Mouse (Mus musculus): ENCODE data around the gene Ttc7b.

Ttc7b gene

DNA sequence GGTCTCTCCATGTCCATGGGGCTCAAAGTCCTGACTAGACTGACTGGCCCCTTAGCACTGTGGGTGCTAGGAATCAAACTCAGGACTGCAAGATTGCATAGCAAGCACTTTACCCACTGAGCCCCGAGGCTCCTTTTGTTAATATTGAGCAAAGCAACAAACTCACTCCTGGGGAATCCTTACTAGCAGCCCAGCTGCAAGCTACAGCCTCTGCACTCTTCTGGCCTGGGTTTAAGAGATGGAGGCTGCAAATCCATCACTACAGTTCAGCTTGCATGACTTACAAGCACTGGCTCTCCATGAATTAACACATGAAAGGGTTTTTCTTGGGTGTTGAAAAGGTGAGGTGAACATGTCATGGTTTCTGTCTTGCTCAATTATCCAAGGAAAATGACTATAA is 142.8 kb downstream of the Ttc7b start:
- DNase-seq, result peak; percentile 18

DNA sequence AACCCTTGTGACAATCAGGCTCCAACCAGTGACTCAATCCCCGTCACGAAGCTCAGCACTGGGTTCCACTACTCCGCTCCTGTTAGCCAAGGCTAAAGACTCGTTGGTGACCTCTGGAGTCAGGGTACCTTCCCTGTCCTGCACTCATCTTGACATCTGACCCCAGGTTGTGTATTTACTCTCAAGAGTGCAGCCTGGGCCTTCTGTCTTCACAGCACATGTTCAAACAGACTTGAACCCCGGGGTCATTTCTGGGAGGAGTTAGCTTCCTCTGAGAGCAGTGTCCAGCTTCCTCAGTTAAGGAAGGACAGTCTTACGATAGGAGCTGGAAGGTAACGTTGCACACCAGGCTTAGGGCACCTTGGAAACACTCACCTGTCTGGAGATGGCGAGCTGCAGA is 144.8 kb downstream of the Ttc7b start:
- DNase-seq, result peak; percentile 74

DNA sequence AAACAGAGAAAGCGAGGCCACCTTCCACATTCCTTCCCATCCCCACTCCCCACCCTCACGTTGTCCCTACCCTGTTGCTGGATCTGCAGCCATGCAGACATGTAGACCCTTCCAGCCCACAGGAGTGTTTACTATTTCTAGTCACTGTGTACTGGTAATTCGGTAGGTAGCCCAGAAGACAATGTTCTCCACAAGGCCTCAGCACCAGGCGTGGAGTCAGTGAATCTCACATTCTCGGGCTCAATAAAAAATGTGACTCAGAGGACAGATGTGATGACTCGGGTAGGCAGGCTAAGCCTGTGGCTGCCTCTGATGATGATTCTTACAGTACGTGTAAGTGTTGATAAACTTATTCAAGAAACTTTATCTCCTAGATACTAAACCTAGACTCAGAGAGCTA is 147.8 kb downstream of the Ttc7b start:
- peak; percentile 80 for DNase-seq

DNA sequence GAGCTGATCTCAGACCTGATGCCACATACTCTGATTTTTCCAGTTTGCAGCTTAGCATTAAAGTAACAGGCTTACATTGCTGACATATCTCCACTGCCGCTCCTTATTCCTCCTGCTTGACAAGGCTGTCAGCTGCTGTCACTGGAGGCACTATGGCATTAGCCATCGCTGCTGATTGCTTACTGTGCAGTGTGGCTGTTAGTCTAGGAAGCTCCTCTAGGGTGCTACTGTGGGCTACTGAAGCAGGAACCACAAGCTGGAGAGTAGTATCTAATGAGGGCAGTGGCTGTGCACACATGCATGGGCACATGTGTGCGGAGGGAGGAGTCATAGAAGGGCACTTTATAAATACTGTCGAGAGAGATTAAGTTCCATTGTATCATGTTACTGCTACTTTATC is 148.6 kb downstream of the Ttc7b start:
- DNase-seq, result peak; percentile 39

DNA sequence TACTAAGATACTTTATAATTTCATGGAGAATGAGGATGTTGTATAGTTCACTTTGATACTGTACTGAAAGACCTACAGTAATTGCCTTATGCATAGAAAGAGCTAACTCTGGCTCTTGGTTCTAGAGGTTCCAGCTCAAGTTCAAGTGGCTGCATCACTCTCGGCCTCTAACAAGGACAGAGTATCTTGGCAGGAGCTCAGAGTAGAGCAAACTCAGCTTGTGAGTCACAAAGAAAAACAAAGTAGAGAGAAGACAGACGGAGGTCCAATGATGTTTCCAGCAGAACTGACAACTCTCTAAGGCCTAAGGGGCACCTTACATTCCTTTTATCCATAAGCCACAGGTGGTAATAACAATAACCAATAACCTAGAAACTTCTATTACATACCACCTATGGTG is 150.8 kb downstream of the Ttc7b start:
- no peak for DNase-seq

DNA sequence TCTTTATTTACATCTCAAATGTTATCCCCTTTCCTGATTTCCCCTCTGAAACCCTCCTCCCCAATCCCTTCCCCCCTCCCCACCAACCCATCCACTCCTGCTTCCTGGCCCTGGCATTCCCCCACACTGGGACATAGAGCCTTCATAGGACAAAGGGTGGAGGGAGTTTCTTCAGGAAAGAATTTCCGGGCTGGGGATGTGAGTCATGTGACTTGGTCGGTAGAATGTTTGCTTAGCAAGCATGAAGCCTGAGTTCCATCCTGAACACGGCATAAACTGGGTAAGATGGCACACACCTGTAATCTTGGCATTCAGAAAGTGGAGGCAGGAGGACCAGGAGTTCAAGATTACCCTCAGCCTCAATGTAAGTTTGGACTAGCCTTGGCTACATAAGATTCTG is 151.4 kb downstream of the Ttc7b start:
- peak; percentile 84 for DNase-seq

DNA sequence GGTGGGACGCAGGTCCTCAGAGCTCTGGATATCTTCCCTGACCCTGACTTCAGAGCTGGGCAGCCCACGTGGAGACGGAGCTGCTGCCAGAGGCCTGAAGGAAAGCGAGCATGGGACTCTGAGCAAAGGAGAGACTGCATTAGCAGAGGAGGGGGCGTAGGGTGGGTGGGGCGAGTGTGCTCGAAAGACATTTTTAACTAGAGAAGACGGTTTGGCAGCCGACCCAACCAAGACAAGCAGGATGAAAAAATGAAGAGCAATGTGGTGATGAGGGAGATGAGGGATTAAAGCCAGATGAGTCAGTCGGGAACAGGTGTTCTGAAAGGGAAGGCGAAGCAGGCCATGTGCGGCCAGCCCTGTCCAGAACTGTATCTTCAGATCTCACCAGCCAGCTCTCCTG is 159.3 kb downstream of the Ttc7b start:
- peak; percentile 87 for DNase-seq

DNA sequence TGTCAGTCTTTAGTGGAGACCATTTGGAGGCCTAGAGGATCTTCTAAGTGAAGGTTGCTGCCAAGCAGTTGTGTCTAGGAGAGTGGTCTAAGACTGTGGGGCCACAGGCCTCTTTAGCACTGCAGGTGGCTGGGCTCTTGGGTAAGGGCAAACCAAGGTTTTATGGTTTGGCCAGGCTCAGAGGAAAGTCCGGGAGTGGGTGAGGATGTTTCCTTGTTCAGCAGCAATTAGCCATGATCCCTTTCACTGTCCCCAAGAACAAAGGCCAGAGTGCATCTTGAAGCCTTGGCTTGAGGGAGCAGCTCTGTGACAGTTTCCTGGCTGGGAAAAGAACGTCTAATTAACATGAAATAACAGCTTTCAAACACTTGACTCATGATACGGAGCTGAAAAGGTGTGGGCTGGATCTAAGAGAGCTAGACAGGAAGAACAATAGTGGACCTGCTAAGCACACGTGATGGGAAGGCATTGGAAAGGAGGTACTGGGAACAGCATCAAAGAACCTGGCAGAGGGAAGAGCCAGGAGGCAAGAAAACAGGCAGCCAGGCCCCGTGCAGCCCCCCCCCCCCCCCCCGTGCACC is 162.5 kb downstream of the Ttc7b start:
- peak; percentile 81 for DNase-seq

DNA sequence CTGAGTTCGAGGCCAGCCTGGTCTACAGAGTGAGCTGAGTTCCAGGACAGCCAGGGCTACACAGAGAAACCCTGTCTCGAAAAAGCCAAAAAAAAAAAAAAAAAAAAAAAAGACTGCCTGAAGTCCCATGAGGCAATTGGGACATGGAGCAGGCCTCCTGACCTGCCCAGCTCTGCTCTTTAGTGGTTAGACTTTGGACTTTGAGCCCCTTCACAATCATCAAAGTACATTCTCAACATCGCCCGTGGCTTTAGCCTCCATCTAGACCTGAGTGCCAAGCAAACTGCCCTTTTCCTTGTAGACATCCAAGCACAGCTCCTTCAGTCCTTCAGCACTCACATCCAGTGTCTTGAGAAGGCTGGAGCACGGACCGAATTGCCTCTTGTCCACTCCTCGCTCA is 164.2 kb downstream of the Ttc7b start:
- no peak for DNase-seq

DNA sequence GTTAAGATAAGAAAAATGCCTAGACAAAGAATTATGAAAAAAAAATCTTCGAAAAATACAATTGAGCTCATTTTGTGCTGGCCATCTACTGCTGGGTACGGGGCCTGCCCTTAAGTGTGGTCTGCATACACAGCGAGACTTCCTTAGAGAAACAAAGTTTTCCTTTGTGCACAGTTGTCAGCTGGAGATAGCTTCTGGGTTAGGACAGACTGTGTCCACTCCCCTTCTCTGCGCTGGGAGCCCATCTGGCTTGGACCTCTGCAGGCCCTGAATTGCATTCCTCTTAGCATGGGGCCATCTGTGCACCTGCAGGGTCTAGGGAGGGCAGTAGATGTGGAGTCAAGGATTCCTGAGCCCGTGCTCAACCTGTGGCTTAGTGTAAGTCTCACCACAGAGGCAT is 165.1 kb downstream of the Ttc7b start:
- peak; percentile 61 for DNase-seq

DNA sequence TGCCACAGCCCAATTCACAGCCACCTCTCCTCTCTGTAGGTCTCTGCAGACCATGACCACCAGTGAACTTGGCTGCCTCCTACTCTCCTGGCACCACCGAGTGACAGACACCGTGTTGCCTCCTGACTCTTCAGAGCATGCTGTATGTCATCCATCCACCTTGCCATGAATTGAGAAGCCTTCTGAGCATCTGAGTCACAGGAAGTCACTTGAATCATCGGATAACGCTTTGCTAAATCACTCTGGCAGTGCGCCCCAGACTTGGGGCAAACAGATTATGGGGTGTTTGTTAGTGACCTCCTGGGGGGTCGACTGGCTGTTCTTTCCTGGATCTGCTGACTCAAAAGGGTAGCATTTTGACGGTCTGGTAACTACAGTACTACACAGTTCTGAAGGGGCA is 166.7 kb downstream of the Ttc7b start:
- peak; percentile 49 for DNase-seq

DNA sequence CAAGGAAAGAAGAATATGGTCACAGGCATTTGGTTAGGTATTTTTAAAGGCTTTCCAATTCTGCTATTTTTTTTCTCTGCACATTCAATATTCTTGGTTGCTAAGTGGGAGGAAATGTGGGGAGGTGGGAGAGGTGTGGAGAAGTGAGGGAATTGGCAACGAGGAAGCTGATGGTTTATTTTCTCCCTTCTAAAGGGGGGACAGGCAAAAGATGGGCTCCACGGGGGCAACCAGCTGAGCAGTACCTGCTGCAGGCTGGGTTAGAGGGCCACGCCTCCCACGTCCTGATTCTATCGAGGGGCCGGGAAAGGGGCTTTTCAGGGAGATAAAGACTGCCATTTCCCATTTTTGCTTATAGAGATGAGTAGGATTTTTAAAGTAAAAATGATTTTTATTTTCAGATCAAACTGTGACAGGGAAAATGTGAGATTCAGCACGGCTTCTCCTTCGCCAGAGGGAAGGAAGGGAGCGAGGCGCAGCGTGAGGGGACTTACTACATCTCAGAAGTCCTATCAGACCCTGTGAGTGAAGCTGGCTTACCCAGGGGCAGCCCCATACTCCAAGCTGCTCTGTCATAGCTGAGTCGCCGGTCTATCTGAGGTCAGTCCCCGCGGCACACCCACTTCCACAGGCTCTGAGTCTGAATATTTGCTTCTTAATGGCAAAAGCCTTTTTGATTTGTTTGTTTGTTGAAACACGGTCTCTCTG is 167.4 kb downstream of the Ttc7b start:
- DNase-seq, result peak; percentile 64

DNA sequence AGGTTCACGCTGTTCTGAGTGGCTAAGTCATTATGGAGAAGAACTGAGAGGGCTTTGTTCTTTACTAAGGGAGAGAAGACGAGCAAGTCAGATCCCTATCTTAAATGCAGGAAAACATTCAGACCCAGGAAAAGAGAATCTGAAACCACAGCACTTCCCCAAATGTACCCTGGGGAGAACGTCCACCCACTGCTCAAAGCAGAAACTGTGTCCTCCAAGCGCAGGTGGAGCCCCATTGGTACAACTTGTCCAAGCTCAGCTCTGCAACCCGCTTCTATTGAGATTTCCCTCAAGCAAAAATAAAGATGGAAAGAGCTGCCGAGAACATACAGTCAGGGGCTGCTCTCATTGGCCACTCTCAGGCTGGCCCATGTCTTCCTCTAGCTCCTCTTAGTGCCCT is 168.5 kb downstream of the Ttc7b start:
- no peak for DNase-seq

DNA sequence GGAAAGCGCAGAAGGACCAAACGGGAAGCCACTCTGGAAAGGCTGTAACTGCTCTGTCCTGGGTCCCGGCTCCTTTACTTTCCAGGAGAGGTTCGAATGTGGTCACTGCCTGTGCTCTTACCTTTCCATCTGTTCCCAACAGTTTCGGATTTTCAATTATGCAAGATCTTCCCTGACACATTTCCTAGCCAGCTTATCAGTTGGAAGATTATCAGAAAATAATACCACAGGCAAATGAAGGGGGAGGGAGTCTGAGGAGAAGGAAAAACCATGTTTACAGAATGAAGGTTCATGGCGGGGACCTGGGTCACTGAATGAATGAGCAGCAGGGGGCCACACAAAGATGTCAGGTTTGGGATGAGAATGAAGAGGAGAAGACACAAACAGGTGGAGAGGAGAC is 177.1 kb downstream of the Ttc7b start:
- no peak for DNase-seq

DNA sequence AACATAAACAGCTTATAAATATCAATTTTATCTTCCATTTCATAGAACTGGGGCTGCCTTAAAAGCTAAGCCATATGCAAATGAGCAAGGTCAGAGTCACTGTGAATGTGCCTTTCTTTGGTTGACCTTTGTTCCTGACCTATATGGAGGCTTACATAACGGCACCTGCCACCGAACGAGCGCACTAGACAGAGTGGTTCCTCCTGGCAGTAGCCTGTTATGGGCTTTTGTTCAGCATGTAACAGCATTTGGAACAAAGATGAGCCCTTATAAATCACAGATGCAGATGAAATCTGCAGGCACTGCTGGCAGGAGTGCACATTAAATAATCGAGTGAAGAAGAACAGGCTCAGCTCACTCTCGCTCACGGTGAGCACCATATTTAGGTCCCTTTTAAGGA is 179.0 kb downstream of the Ttc7b start:
- DNase-seq, result no peak

DNA sequence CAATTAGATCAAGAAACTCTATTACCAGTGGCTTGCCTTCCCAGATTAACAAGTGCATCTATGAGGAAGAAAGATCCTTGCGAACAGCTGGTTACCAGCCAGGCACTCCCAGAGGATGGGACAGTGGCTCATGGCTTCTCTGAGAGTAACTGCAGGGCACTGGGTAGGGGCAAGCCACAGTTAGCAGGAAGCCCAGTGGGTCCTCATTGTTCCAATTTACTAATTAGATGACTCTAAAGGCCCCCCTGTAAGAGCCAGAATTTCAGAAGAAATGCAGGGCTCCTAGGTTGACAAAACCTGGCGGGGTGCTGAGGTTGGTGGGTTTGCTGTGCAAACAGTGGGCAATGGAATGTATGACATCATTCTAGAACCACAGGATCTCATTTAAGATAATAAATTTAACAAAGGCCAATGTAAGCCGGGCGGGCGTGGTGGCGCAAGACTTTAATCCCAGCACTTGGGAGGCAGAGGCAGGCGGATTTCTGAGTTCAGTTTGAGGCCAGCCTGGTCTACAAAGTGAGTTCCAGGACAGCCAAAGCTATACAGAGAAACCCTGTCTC is 179.6 kb downstream of the Ttc7b start:
- no peak for DNase-seq

DNA sequence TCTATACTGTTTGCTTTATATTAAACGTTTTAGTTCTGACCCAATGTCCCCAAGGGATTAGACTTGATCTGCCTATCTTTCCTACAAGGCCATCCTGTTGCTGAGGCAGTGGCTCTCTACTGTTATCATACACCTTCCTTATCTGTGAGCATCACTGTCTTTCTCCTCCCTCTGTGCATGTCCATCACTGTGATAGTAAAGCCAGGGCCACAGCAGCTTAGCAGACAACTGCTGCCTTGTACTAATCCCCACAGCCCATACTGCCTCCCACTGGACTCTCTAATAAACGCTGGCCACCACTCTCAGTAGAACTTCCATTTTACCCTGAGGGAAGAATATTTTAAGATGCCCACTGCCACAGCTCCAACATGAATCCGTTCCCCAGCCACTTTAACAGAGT is 182.6 kb downstream of the Ttc7b start:
- no peak for DNase-seq

DNA sequence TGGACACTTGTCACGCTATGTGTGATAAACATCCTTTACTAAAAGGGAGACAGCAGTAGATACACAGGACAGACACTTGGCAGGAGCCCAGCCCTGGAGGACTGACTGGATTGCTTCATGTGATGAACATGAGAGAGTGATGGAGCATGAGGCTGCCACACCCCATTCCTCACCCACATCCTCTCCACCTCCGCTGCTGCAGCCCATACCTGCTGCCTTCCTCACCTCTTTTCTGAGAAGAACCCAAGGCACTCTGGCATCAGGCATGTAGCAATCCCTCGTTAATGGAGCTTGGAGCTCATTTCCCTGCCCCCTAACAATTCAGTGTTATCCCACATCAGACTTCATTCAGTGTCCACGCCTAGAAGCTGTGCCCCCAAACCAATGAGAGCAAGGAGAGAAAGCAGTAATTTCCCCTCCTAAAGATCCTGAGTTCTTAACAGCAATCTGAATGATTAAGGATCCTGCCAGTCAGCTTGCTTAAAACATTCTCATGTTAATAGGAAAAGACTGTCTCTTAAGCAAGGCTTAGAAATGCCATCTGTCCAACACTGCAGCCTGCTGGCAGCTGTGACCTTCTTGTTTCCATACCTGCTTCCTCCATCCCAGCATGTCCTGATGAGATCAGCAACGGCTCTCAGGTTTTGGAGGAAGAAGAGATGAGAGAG is 183.1 kb downstream of the Ttc7b start:
- no peak for DNase-seq

DNA sequence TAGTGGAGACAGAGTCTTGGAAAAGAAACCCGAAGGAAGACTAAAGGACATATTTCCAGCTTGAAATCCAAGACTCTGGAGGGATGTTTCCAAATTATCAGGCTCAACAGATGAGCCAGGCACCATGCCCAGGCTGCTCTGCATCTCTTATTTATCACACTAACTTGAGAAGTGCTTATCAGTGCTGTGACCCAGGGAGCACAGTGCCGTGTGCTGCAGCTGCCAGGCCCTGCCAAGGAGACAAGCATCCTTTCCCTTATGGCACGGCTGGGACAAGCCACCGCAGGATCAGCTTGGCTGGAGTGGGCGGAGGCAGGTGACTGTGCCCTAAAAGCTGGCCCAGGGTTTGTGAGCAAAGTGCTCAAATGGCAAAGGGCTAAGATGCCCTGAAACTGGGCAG is 184.4 kb downstream of the Ttc7b start:
- peak; percentile 90 for DNase-seq

DNA sequence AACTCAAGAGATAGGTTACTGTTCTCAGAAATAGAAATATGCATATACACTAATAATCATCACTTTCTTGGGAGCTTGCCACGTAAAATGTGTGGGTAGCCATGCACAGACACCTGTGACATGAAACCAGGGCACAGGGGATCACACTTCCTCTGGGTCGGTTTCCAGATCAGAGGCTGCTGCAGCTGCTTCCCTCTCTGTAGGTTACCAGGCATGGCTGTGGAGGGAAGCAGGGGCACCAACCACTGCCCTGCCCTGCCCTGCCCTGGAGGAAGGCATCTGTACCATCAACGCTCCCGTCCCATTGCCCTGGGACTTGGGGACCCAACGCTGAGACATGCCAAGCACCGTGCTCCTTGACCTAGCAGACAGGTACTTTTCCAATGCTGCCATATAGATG is 188.8 kb downstream of the Ttc7b start:
- DNase-seq, result no peak

DNA sequence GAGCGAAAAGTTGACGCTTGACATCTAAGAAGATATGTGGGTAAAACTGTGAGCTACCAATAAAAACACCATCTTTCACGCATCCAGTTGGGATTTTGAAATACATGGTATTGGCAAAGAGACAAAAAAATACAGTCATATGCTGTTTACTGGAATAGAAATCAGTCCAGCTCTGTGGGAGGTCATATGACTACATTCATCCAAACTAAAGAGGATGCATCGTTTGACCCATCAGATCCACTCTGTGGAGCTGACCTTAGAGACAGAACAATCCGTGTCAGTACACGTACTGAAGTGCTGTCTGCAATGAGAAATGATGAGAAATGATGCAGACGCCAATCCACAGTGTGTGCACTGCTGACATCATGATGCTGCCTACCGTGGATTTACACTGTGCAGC is 190.4 kb downstream of the Ttc7b start:
- DNase-seq, result no peak

DNA sequence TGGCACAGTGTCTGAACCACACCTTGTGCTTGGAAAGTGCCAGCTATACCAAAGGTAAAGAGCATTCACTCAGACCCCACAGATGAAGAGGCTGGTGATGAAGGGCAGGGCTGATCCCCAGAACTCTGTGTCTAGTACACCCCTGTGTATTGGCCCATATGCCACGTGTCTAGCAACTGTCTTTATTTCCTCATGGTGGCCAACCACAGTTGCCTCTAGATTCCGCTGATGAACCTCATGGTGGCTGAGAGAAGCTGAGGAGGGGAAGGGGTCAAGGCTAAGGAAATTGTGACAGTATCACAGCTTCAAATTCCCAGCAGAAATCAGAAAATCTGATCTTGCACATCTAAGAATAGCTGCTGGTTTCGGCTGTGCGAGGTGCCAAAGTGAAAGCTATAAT is 191.6 kb downstream of the Ttc7b start:
- no peak for DNase-seq

DNA sequence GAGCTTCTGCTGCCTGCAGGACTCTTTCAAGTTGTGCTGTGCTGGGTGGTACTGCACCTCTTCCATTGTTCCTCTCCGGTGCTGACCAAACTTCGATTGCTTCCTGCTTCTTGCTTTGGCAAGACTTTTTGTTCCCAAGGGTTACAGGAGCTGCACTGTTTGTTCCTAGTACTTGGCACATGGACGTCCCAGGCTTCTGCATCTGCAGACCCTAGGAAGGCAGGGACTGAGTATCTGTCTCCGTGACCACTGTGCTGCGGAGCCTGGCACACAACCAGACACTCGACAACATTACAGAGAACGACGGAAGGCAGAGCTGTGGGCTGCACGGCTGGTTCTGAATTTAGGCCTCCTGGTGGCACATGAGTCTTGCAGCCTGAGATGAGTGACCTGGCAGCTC is 192.1 kb downstream of the Ttc7b start:
- DNase-seq, result peak; percentile 98

DNA sequence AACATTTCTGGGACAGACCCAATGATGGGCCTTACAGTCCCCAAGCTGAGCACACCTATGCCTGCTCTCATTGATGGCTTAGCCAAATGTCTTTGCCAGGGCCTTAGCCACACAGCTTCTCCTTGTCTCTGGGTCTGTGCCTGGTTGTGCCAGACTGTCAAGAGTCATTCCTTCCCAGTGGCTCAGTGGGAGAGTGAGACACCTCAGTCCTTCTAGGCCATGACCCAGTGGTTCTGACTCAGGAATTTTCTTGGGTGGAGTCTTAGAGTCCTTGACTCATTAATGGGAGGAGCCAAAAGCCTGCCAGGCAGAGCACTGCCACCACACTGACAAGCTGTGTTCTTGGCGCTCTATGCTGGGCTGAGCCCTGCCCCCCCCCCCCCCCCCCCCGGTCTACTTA is 193.9 kb downstream of the Ttc7b start:
- DNase-seq, result peak; percentile 94
